In the genomic region with DNA sequence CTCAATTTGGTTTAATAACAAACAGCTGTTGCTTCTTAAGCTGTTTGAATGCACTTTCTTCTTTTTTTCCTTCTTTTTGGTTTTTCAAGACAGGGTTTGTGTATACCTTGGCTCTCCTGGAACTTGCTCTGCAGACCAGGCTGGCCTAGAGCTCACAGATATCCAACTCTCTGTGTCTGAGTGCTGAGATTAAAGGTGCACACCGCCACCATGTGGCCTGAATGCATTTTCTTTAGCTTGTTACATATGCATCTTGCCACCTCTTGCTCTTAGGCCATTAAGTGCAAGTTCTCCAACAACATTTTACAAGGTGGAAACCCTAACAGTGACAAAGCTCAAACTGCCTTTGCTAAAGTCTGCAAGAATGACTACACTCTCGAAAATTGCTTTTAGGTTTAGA, we compare ENCODE assay signal across 8 mouse cellular contexts. TPM values are rescaled to one million over a fixed set of nuclear protein-coding genes. Genes with fewer than 3 reads are reported as not detected.
A peak's percentile ranks its signal among the peaks of the same experiment; 100 is the strongest.
DNase-seq lines count a peak whose midpoint lies in the region; TF ChIP-seq lines count a peak whose summit lies in the region.

No protein-coding gene starts in this region.

- no peak for TF ChIP-seq POLR2A in heart, adult 2 months (IDR thresholded peaks at IDR 0.05; ENCODE audit: insufficient read depth, low read depth, low read length)
- no peak for TF ChIP-seq POLR2A in cortical plate, adult 2 months (IDR thresholded peaks at IDR 0.05; ENCODE audit: extremely low read depth, insufficient read depth, low read length)

- no peaks in the 10 kb centered on the region for H3K27me3 ChIP-seq in heart, adult 2 months (ENCODE audit: control insufficient read depth, insufficient read depth, low read length)

- H3K4me1 ChIP-seq in heart, adult 2 months (ENCODE audit: control insufficient read depth, insufficient read depth, low read length) = no peaks in the 10 kb centered on the region
- no peaks in the 10 kb centered on the region for H3K4me1 ChIP-seq in cortical plate, adult 2 months (ENCODE audit: control insufficient read depth, insufficient read depth, low read length)

- peak; percentile 28 to 34 for DNase-seq in heart, adult 2 months
- no peak for DNase-seq in heart, adult 11 months
- peak; percentile 29 for DNase-seq in urinary bladder, postnatal 14 days (ENCODE audit: low spot score)
- DNase-seq in urinary bladder, adult 2 months (ENCODE audit: low spot score) = no peak
- DNase-seq in kidney, postnatal 10 days = peak; percentile 71
- DNase-seq in naive thymus-derived CD4-positive, alpha-beta T cell, adult 2 months (ENCODE audit: low read depth) = peak; percentile 75
- DNase-seq in thymus, postnatal 4 days = peak; percentile 79

- peak; percentile 64 for TF ChIP-seq CTCF in heart, adult 2 months (IDR thresholded peaks at IDR 0.05)
- peak; percentile 49 for TF ChIP-seq CTCF in cortical plate, adult 2 months (IDR thresholded peaks at IDR 0.05; ENCODE audit: extremely low read depth, insufficient read depth, low read length)

- H3K4me3 ChIP-seq in heart, adult 2 months = no peak overlapping the region
- H3K4me3 ChIP-seq in cortical plate, adult 2 months (ENCODE audit: insufficient read depth, low read length) = no peak overlapping the region

- TF ChIP-seq EP300 in heart, adult 2 months (IDR thresholded peaks at IDR 0.05; ENCODE audit: insufficient read depth, low read depth, low read length) = no peak

- H3K9ac ChIP-seq in heart, adult 2 months (ENCODE audit: low read depth, low read length) = no peak overlapping the region

- WGBS in heart, adult 2 months = 38% methylated on average over 2 of the region's 2 CpGs

- no peaks in the 10 kb centered on the region; the same call in 1 of the 2 replicates for H3K36me3 ChIP-seq in heart, adult 2 months (ENCODE audit: control insufficient read depth, insufficient read depth, low read length)

- intact Hi-C loops in heart, adult 2 months (cut with DNase I) = loop anchor here (5.0 to 10.0 kb wide), 3 partner anchors 106 to 418 kb away; no protein-coding TSS in a partner anchor

- no peak overlapping the region for H3K27ac ChIP-seq in heart, adult 2 months
- no peak overlapping the region for H3K27ac ChIP-seq in cortical plate, adult 2 months (ENCODE audit: insufficient read depth, low read length)

- no peaks in the 10 kb centered on the region for H3K79me2 ChIP-seq in heart, adult 2 months (replicated peaks; ENCODE audit: control insufficient read depth, insufficient read depth, low read length)

RNA-seq across cellular contexts. Expression of a gene that starts 15.1 kb away (rescaled TPM):
- total RNA-seq in heart, adult 2 months (2021) = 10 to 100 TPM; 14.1 to 15.1 TPM
- polyA plus RNA-seq in heart, adult 2 months (2012; rRNA removed) = 3.2 and 4.1 TPM in 2 replicates
- 15.6 and 19.8 TPM in 2 replicates for polyA plus RNA-seq in urinary bladder, adult 2 months (2012; rRNA removed)
- polyA plus RNA-seq in cortical plate, adult 2 months (2012; rRNA removed) = 32.1 and 33.2 TPM in 2 replicates

RNA-seq across cellular contexts. Expression of a gene that starts 18.3 kb away (rescaled TPM):
- 10 to 100 TPM; 19.2 to 21.6 TPM for total RNA-seq in heart, adult 2 months (2021)
- 5.4 and 11.3 TPM in 2 replicates for polyA plus RNA-seq in heart, adult 2 months (2012; rRNA removed)
- polyA plus RNA-seq in urinary bladder, adult 2 months (2012; rRNA removed) = 37.0 and 38.2 TPM in 2 replicates
- polyA plus RNA-seq in cortical plate, adult 2 months (2012; rRNA removed) = 26.9 and 28.9 TPM in 2 replicates

Comparison
In these comparisons a context has a peak if more than half of its experiments do, and no peak if none do; other contexts are left out.
1. DNase-seq: peak in heart, adult 2 months (2 of 2), urinary bladder, postnatal 14 days (single experiment), kidney, postnatal 10 days (single experiment), naive thymus-derived CD4-positive, alpha-beta T cell, adult 2 months (single experiment) and thymus, postnatal 4 days (single experiment); none in heart, adult 11 months (single experiment) and urinary bladder, adult 2 months (single experiment).